Mouse (Mus musculus) testis, adult 2 months (tissue): Measurements from ENCODE around the gene Kctd17. TPM values are rescaled to one million over a fixed set of nuclear protein-coding genes. Genes with fewer than 3 reads are reported as not detected.

Experiments
- H3K27ac ChIP-seq: fragments of 200-500 bp; 2 replicates; pipeline ENCODE4 v1.5.1; 2012; ENCODE audit warnings: low read depth, low read length; ENCODE audit not compliant: control insufficient read depth, insufficient read depth
- H3K27me3 ChIP-seq: fragments of 200-500 bp; 2 replicates; pipeline ENCODE4 v1.6.1; 2012; ENCODE audit warnings: mild to moderate bottlenecking, low read length, moderate library complexity; ENCODE audit not compliant: control insufficient read depth, insufficient read depth
- H3K36me3 ChIP-seq: fragments of 200-500 bp; 2 replicates; pipeline ENCODE4 v1.6.1; 2012; ENCODE audit warnings: mild to moderate bottlenecking, low read length; ENCODE audit not compliant: control insufficient read depth, insufficient read depth
- H3K4me1 ChIP-seq: fragments of 200-500 bp; 2 replicates; pipeline ENCODE4 v1.6.1; 2012; ENCODE audit warnings: low read length; ENCODE audit not compliant: control insufficient read depth, insufficient read depth
- H3K4me3 ChIP-seq: fragments of 200-500 bp; 2 replicates; pipeline ENCODE4 v1.5.1; 2012; ENCODE audit warnings: low read depth, mild to moderate bottlenecking, low read length, moderate library complexity, mixed read lengths; ENCODE audit not compliant: control insufficient read depth
- CTCF ChIP-seq: fragments of 200-500 bp; IDR thresholded peaks from 2 replicates; pipeline ENCODE4 v1.5.1; 2012; ENCODE audit warnings: low read depth, mild to moderate bottlenecking, inconsistent platforms, low read length, moderate library complexity; ENCODE audit not compliant: control insufficient read depth, insufficient read depth, insufficient replicate concordance
- POLR2A ChIP-seq: fragments of 200-500 bp; IDR thresholded peaks from 2 replicates; pipeline ENCODE4 v1.6.1; 2012; ENCODE audit warnings: low read depth, mild to moderate bottlenecking, inconsistent platforms, low read length, moderate library complexity; ENCODE audit not compliant: control insufficient read depth
- polyA plus RNA-seq: library from polyadenylated mRNA; depleted of rRNA; stranded (reverse); fragments of >200 nt; gene quantifications from 2 replicates; pipeline ENCODE4 v1.2.3, GENCODE M21; 2012

Gene Kctd17
- polyA plus RNA-seq, 1 experiment, result 12.3 TPM

DNA sequence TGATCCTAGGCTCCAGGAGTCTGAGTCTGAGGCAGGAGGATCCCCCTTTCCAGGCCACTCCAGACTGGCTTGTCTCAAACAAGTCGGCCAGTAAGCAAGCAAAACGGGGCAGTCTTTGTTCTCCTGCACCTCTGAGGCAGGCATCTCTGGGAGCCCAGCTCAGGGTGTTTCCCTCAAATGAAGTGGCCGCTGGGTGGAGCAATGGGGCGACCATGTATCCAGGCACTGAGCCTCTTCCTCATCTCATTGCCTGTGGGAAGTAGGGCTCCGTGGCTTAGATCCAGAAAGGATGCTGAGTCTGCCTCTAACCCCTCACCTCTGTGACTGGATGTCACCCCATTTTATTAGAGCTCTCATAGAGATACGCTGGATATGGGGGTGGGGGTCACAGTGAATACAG lies 38.4 kb downstream of the Kctd17 start:
- H3K27ac ChIP-seq, result no peak overlapping the region
- H3K4me3 ChIP-seq, result no peak overlapping the region
- no peaks in the 10 kb centered on the region for H3K27me3 ChIP-seq
- no peaks in the 10 kb centered on the region for H3K4me1 ChIP-seq
- no peaks in the 10 kb centered on the region for H3K36me3 ChIP-seq
- TF ChIP-seq POLR2A, result no peak
- TF ChIP-seq CTCF, result no peak

DNA sequence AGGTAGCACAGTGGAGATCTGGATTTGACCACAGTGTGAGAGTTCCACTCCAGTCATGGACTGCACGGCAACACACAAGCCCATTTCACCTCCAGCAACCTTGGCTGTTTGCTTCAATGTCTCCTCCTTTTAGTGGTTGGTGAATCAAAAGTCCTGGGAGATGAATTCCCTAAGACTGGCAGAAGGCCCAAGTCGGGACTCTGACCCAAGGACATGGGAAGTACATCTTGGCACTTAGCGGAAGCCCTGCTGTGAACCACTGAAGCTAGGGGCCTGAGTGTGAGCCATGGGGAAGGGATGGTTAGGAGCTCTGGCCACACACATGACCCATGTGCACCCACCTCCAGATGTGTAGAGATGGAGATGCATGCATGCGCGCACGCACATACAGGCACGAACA lies 39.2 kb downstream of the Kctd17 start:
- H3K27ac ChIP-seq, result no peak overlapping the region
- no peak overlapping the region for H3K4me3 ChIP-seq
- no peaks in the 10 kb centered on the region for H3K4me1 ChIP-seq
- no peaks in the 10 kb centered on the region for H3K36me3 ChIP-seq
- TF ChIP-seq POLR2A (no peak), CTCF (no peak)
- H3K27me3 ChIP-seq, result no peaks in the 10 kb centered on the region

DNA sequence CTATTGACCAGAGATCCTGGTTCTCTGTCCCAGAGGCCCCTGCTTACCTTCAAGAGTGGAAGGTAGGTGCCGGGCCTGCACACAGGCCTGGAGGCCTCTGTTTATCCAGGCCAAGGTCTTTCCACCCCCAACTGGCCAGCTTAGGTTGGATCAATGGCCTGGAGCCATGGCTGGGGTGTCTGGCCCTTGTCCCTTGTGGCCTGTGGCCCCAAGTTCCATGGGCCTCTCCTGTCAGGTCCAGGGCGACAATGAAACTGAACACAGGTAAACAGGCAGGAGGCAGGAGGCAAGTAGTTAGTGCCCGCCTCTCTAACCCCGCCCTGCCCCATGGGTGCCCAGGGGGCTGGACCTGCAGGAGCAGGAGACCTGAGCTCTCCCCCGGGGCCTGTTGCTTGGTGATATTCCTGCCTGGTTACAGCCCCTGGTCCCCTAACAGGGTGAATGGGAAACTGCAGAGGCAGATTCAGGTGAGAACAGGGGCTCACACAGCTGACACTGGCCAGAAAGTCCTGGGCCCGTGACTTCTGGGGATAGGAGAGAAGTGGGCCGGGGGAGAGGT lies 40.1 kb downstream of the Kctd17 start, which contains the start of gene Tmprss6:
TSS of gene Tmprss6 (minus strand) at position 256 of the 559 bp plus-strand sequence.
- Histone ChIP-seq H3K4me3 (no peak within 1 kb of the TSS), H3K36me3 (no peaks in the 10 kb centered on the region), H3K27ac (no peak within 1 kb of the TSS), H3K4me1 (no peaks in the 10 kb centered on the region), H3K27me3 (no peaks in the 10 kb centered on the region)
- TF ChIP-seq POLR2A (no peak), CTCF (no peak)

DNA sequence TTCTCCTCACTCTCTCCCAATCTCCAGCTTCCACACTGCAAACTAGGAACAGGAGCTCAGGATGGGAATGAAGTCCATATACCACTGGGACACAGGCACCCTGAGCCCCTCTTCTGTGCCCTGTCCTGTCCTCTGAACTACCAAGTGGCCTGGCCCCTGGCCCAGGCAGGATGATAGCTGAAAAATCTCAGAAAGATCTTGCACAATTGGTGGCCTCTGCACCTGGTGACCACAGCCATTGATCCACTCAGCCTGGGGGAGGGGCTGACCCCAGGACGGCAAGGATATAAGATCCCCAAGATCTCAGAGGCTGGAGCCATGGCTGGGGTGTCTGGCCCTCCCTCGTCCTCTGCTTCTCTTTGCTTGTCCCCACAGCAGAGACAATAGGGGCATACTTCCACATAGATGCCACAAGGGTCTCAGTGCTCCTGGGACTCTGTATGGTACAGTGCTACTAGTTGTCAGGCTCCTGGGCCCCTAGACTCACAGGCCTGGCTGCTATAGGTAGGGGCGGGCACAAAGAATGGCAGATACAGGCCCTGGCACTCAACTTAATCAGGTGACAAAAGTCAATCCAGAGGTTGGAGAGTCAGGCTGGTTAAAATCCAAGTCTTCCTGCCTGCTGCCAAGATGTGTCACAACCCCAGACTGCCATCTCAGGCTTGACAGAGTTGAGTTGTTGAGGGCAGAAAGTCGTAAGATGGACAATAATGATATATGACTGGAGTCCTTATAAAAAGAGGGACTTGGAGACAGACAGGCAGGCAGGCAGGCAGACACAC lies 42.3 kb downstream of the Kctd17 start:
- no peaks in the 10 kb centered on the region for H3K36me3 ChIP-seq
- TF ChIP-seq POLR2A, result no peak
- no peak for TF ChIP-seq CTCF

DNA sequence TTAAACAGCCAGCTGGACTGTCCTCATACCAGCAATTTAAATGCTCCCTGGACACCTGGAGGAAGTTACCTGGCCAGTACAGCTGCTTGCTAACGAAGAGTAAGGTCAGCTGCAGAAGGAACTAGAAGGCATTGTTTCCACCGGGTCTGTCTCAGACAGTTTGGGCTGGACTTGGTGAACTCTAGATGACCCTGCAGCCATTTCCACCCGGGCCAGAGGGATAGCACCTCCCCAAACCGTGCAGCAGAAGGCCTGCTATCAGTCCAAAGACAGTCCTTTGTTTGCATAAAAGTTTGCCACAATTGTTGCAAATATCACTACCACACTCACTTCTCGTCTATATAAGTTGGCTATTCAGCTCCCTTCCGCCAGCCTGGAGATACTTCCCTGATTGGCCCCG lies 43.5 kb downstream of the Kctd17 start:
- Histone ChIP-seq H3K36me3 (no peaks in the 10 kb centered on the region), H3K27ac (no peak overlapping the region), H3K27me3 (no peaks in the 10 kb centered on the region), H3K4me1 (no peaks in the 10 kb centered on the region), H3K4me3 (no peak overlapping the region)
- TF ChIP-seq CTCF (no peak), POLR2A (no peak)

More for the DNA sequence above, 42.3 kb downstream of the Kctd17 start:
- Histone ChIP-seq H3K27me3 (no peaks in the 10 kb centered on the region), H3K4me3 (no peak overlapping the region), H3K4me1 (no peaks in the 10 kb centered on the region), H3K27ac (no peak overlapping the region)

DNA sequence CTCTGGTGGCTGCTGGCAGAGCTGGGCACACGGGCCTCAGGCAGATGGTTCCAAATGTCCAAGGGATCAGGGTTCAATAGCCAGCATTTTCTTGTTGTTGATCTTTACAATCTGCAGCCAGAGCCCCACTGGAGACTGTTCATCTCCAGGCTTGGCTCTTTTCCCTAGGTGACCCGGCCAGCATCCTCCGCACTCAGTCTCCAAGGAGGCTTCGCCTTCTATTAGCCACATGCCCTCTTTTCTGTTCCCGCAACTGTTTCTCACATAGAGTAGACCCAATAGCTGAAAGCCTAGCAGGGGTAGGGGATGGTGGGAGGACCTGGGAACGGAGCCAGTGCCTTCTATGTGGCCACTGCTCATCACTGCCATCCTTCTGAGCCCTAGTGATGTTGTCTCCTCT lies 45.1 kb downstream of the Kctd17 start:
- no peaks in the 10 kb centered on the region for H3K4me1 ChIP-seq
- no peak for TF ChIP-seq CTCF
- no peak for TF ChIP-seq POLR2A
- no peaks in the 10 kb centered on the region for H3K36me3 ChIP-seq
- H3K27ac ChIP-seq, result no peak overlapping the region
- no peak overlapping the region for H3K4me3 ChIP-seq
- H3K27me3 ChIP-seq, result no peaks in the 10 kb centered on the region

DNA sequence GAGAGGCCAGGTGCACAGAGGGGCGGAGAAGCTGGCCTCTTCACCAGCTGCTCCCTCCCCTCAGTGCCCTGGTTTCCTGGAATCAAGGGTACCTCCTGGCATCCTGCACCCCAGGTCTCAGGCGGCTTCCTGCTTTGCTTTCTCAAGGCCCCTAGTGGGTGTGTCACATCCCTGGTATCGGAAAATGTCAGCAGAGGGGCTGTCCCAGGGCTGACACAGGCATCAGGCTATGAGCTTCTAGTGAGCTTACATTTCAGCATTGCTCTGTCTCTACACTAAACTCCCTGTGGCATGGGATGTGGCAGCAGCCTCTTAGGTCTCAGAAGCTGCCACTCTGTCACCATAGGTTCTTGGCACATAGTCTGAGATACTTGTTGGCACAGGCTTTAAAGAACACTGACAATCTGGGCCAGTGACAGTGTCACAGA lies 47.3 kb downstream of the Kctd17 start:
- H3K36me3 ChIP-seq, result no peaks in the 10 kb centered on the region
- no peaks in the 10 kb centered on the region; the same call in 1 of the 2 replicates for H3K4me1 ChIP-seq
- no peak overlapping the region for H3K4me3 ChIP-seq
- TF ChIP-seq POLR2A (no peak), CTCF (no peak)
- no peak overlapping the region for H3K27ac ChIP-seq
- no peaks in the 10 kb centered on the region for H3K27me3 ChIP-seq
